Mouse (Mus musculus): ENCODE results near the gene Wdr43. TPM values are rescaled to one million over a fixed set of nuclear protein-coding genes. Genes with fewer than 3 reads are reported as not detected.

The Wdr43 gene
- total RNA-seq, 2 experiments from 2014 or later: 63.3 to 104 TPM

DNA sequence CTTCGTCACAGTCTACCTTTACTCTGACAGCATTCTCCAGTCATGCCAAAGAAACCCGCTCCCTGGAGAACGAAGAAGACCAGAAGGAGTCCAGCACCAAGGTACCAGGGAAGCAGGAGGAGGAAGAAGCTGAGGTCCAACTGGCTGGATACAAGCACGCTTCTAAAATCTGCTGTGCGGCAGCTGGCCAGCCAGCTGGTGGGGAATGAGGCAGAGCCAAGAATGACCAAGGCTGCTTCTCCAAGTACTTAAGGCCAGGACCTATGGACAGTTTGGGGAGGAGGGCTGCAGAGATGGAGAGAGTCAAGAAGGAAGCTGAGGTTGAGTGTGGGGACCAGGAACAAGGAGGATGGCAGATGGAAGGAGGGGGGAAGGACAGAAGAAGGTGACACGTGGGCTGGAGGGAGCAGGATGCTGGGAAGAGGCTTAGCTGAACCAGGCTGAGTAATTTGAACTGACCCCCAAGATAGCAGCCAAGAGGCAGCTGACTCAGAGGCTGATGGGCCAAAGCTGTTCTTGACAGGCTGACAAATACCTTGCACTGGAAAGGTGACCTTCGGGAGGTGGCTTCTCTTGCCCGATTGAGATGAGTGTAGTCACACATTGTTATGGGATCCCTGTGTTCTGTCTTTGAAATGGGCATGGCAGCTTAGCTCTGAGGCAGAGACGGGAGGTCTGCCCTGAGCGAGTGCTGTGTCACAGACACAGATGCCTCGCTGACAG, 82.4 kb downstream of the Wdr43 start:
- no peak for DNase-seq (ENCODE audit: low spot score in 2 of 2)

DNA sequence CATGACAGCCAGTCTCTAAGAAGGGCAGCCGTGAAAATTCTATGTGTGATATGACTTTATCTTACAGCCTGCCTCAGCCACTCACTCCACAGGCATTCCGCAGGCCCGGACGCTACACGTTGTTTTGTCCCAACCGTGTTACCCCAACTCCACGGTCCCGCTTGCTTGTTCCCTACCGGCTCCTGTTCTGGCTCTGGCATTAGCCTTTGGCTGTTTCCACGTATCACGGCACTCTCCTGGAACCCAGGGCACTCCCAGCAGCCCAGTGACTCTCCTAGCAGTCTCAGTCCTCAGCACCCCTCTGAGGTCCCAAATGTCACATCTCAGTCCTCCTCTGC, 82.9 kb downstream of the Wdr43 start:
- no peak for DNase-seq (ENCODE audit: low spot score in 2 of 2)

DNA sequence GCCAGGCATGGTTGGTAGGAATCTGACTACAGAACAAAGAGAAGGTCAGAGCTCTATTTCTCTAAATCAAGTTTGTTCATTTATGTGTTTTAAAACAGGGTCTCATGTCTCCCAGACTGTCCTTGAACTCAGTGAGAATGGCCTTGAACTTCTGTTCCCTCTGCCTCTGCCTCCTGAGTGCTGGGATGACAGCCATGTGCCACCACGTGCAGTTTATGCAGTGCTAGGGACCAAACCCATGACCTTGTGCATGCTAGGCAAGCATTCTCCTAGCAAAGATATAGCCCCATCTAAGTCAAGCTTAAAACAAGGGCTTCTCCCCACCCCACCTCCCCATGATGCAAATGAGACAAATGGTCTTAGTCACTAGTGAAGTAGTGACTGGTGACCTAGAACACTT, 89.4 kb downstream of the Wdr43 start:
- DNase-seq (ENCODE audit: low spot score in 2 of 2): no peak

DNA sequence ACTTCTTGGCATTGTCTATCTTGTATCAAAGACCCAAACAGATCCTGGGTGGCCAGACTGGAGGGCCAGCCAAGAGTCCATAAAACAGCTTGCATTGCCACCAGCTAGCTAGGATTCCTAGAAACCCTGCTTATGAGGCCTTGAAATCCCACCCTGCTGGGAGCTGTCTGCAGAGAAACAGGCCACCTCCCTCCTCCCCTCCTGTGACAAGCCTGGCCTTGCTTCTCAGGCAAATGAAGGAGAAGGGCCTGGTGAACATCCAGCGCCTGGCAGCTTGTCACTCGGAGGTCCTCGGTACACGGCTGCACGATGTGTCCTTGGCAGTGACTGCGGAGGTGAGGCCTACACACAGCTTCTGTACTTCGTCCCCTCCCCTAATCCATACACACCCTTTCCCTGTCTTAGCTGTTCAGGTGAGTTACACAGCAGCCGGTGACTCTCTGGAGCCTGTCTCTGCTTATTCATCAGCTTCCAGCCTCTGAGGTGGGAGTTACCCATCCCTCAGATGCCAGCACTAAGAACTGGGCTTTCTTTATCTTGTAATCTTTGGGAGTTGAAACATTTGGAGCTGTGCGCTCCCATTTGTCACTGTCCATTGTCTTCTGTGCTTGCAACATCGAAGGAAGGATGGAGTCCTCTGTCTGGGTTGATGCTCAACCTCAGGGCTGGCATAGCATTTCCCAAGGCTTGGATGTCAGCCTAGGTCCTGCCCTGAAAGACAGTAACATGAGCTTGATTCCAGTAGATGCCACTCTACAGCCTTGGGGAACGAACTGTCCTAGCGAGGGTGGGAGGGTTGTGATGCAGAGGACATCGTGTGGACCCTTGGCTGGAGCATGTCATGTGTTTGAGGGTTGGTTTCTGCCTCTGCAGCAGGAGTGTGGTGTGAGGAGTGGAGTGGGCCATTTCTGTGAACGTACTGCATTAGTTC, 90.1 kb downstream of the Wdr43 start:
- no peak for DNase-seq (ENCODE audit: low spot score in 2 of 2)

DNA sequence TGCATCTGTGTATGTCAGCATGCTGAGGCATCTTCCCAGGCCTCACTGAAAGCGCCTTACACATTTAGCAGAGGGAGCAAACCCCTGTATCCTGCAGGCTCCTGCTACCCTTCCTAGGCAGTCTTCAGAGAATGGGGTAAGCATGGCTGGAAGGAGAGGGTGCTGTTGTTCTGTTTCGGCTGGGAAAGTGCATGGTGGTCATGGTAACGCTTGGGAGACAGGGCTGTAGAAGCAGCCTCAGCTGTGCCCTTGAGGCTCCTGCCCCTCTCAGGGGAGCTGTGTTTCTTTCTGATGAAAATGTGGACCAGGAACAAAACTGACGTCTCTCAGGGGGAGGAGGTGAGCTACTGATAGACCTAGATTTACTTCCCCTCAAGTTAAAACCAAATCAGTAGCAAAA, 92.0 kb downstream of the Wdr43 start:
- DNase-seq (ENCODE audit: low spot score in 2 of 2): no peak

Other genes starting within 250 kb of the Wdr43 start
- gene Gm4707, start 156.0 kb upstream of the Wdr43 start, total RNA-seq (2021): 1 to 10 TPM in 1 of 2 experiments, under 1 TPM in 1; 0.83 to 2.7 TPM
- gene Smchd1, start 140.6 kb upstream of the Wdr43 start, total RNA-seq (2021): 10 to 100 TPM; 38.9 to 51.1 TPM
- gene Ndc80, start 89.0 kb upstream of the Wdr43 start, total RNA-seq (2021): under 1 TPM; 0.70 to 0.83 TPM
- gene Spdya, start 63.8 kb upstream of the Wdr43 start, total RNA-seq (2021): under 1 TPM; 0.35 to 0.50 TPM
- gene Togaram2, start 57.4 kb downstream of the Wdr43 start, total RNA-seq (2021): under 1 TPM in 1 of 2 experiments, not detected in 1; 0.13 TPM
- gene Pcare, start 137.0 kb downstream of the Wdr43 start, total RNA-seq (2021): not detected
- gene Clip4, start 152.6 kb downstream of the Wdr43 start, total RNA-seq (2021): 10 to 100 TPM; 15.4 to 16.9 TPM